Mouse (Mus musculus) MEL (cell line): ENCODE results near the gene Rhoa. TPM values are rescaled to one million over a fixed set of nuclear protein-coding genes. Genes with fewer than 3 reads are reported as not detected.
A peak's percentile ranks its signal among the peaks of the same experiment; 100 is the strongest.

Experiments
- DNase-seq: peaks from one replicate; pipeline ENCODE4 v3.0.0; 2011; ENCODE audit warnings: low read depth, low spot score
- H3K27ac ChIP-seq: 2 replicates; pipeline ENCODE4 v1.5.1; 2012; ENCODE audit warnings: low read depth, mild to moderate bottlenecking, control low read depth, low read length, moderate library complexity; ENCODE audit not compliant: control insufficient read depth
- H3K27me3 ChIP-seq, 2 experiments: fragments of 150-350 bp in 1 of 2; sonication (generic) in 1 of 2; 2 replicates each; pipeline ENCODE4 v1.6.1; 2012; ENCODE audit warnings: low read length in 2 of 2, mild to moderate bottlenecking in 2 of 2, improper control_type of control experiment in 1 of 2, moderate library complexity in 1 of 2; ENCODE audit not compliant: insufficient read depth in 2 of 2, control insufficient read depth in 1 of 2
- H3K36me3 ChIP-seq, 2 experiments: 2 replicates each; pipeline ENCODE4 v1.6.1; 2012 to 2014; ENCODE audit warnings: low read length in 2 of 2, improper control_type of control experiment in 1 of 2, inconsistent platforms in 1 of 2, mild to moderate bottlenecking in 1 of 2; ENCODE audit not compliant: insufficient read depth in 2 of 2, control insufficient read depth in 1 of 2
- H3K4me1 ChIP-seq, 2 experiments: fragments of 150-350 bp in 1 of 2; sonication (generic) in 1 of 2; 2 replicates each; pipeline ENCODE4 v1.6.1; 2012; ENCODE audit warnings: low read length in 2 of 2, improper control_type of control experiment in 1 of 2, mild to moderate bottlenecking in 1 of 2; ENCODE audit not compliant: insufficient read depth in 2 of 2, control insufficient read depth in 1 of 2
- H3K4me3 ChIP-seq, 2 experiments: fragments of 150-350 bp in 1 of 2; sonication (generic) in 1 of 2; 2 replicates each; pipeline ENCODE4 v1.5.1; 2012; ENCODE audit warnings: low read depth in 2 of 2, low read length in 2 of 2, mild to moderate bottlenecking in 2 of 2, moderate library complexity in 2 of 2, control low read depth in 1 of 2, improper control_type of control experiment in 1 of 2; ENCODE audit not compliant: control insufficient read depth in 1 of 2, insufficient read depth in 1 of 2
- H3K79me2 ChIP-seq: 2 replicates; pipeline ENCODE4 v1.6.1; 2012; ENCODE audit warnings: mild to moderate bottlenecking, low read length, moderate library complexity; ENCODE audit not compliant: control insufficient read depth, poor library complexity, insufficient read depth
- H3K9ac ChIP-seq: 2 replicates; pipeline ENCODE4 v1.6.1; 2012; ENCODE audit warnings: low read depth, mild to moderate bottlenecking, control low read depth, low read length, moderate library complexity; ENCODE audit not compliant: control insufficient read depth, poor library complexity, severe bottlenecking
- H3K9me3 ChIP-seq: fragments of 150-350 bp; sonication (generic); replicated peaks from 2 replicates; pipeline ENCODE4 v1.6.1; 2012; ENCODE audit warnings: mild to moderate bottlenecking, low read length, improper control_type of control experiment, moderate library complexity; ENCODE audit not compliant: insufficient read depth
- CHD1 ChIP-seq: IDR thresholded peaks from 2 replicates; pipeline ENCODE4 v1.6.1; 2012; ENCODE audit warnings: low read depth, mild to moderate bottlenecking, inconsistent platforms, low read length, improper control_type of control experiment
- CTCF ChIP-seq, 3 experiments: IDR thresholded peaks in 2 of 3; conservative IDR thresholded peaks in 1 of 3; 2 replicates each; pipeline ENCODE4 v1.5.1; 2011 to 2012; ENCODE audit warnings: low read length in 3 of 3, low read depth in 2 of 3, mild to moderate bottlenecking in 2 of 3, improper control_type of control experiment in 1 of 3, inconsistent platforms in 1 of 3, mixed read lengths in 1 of 3, moderate library complexity in 1 of 3; ENCODE audit not compliant: control insufficient read depth in 1 of 3, insufficient read depth in 1 of 3, poor library complexity in 1 of 3, severe bottlenecking in 1 of 3
- E2F4 ChIP-seq: IDR thresholded peaks from 2 replicates; pipeline ENCODE4 v1.6.1; 2011; ENCODE audit warnings: low read depth, low read length, improper control_type of control experiment, borderline replicate concordance
- ELF1 ChIP-seq: IDR thresholded peaks from 2 replicates; pipeline ENCODE4 v1.6.1; 2014; ENCODE audit warnings: low read depth, mild to moderate bottlenecking, inconsistent platforms, low read length, improper control_type of control experiment, moderate library complexity
- EP300 ChIP-seq, 2 experiments: IDR thresholded peaks; 2 replicates each; pipeline ENCODE4 v1.6.1; 2011; ENCODE audit warnings: improper control_type of control experiment in 2 of 2, low read length in 2 of 2, low read depth in 1 of 2, mild to moderate bottlenecking in 1 of 2
- ETS1 ChIP-seq: IDR thresholded peaks from 2 replicates; pipeline ENCODE4 v1.6.1; 2012; ENCODE audit warnings: low read depth, mild to moderate bottlenecking, inconsistent platforms, low read length, improper control_type of control experiment, moderate library complexity
- GATA1 ChIP-seq: IDR thresholded peaks from 2 replicates; pipeline ENCODE4 v1.6.1; 2011; ENCODE audit warnings: low read depth, low read length, improper control_type of control experiment
- HCFC1 ChIP-seq: IDR thresholded peaks from 2 replicates; pipeline ENCODE4 v1.6.1; 2012; ENCODE audit warnings: low read depth, mild to moderate bottlenecking, inconsistent platforms, low read length, improper control_type of control experiment, moderate library complexity
- MAFK ChIP-seq: IDR thresholded peaks from 2 replicates; pipeline ENCODE4 v1.6.1; 2011; ENCODE audit warnings: low read depth, mild to moderate bottlenecking, low read length, improper control_type of control experiment, borderline replicate concordance
- MAX ChIP-seq: IDR thresholded peaks from 2 replicates; pipeline ENCODE4 v1.6.1; 2011; ENCODE audit warnings: low read length, improper control_type of control experiment
- MAZ ChIP-seq: IDR thresholded peaks from 2 replicates; pipeline ENCODE4 v1.6.1; 2012; ENCODE audit warnings: low read depth, mild to moderate bottlenecking, inconsistent platforms, low read length, improper control_type of control experiment
- MEF2A ChIP-seq: IDR thresholded peaks from 2 replicates; pipeline ENCODE4 v1.6.1; 2014; ENCODE audit warnings: low read depth, mild to moderate bottlenecking, inconsistent platforms, low read length, improper control_type of control experiment; ENCODE audit not compliant: poor library complexity, insufficient replicate concordance, severe bottlenecking; ENCODE audit errors: extremely low read depth
- MXI1 ChIP-seq: IDR thresholded peaks from 2 replicates; pipeline ENCODE4 v1.6.1; 2011; ENCODE audit warnings: mild to moderate bottlenecking, low read depth, low read length, improper control_type of control experiment
- MYB ChIP-seq: IDR thresholded peaks from 2 replicates; pipeline ENCODE4 v1.6.1; 2011; ENCODE audit warnings: mild to moderate bottlenecking, low read depth, low read length, improper control_type of control experiment
- POLR2A ChIP-seq, 2 experiments: IDR thresholded peaks; 2 replicates each; pipeline ENCODE4 v1.6.1; 2011 to 2012; ENCODE audit warnings: low read length in 2 of 2, mild to moderate bottlenecking in 2 of 2, control low read depth in 1 of 2, improper control_type of control experiment in 1 of 2, low read depth in 1 of 2, moderate library complexity in 1 of 2; ENCODE audit not compliant: control insufficient read depth in 1 of 2, insufficient read depth in 1 of 2, poor library complexity in 1 of 2
- POLR2AphosphoS2 ChIP-seq: IDR thresholded peaks from 2 replicates; pipeline ENCODE4 v1.6.1; 2011; ENCODE audit warnings: low read length, improper control_type of control experiment
- POLR2AphosphoS5 ChIP-seq: IDR thresholded peaks from 2 replicates; pipeline ENCODE4 v1.6.1; 2012; ENCODE audit warnings: low read depth, borderline replicate concordance, mild to moderate bottlenecking, inconsistent platforms, low read length, moderate library complexity, mixed read lengths
- RAD21 ChIP-seq: IDR thresholded peaks from 2 replicates; pipeline ENCODE4 v1.6.1; 2011; ENCODE audit warnings: mild to moderate bottlenecking, low read depth, low read length, improper control_type of control experiment
- SIN3A ChIP-seq: IDR thresholded peaks from 2 replicates; pipeline ENCODE4 v1.6.1; 2012; ENCODE audit warnings: low read length, improper control_type of control experiment, inconsistent platforms
- UBTF ChIP-seq: IDR thresholded peaks from 2 replicates; pipeline ENCODE4 v1.6.1; 2012; ENCODE audit warnings: low read depth, mild to moderate bottlenecking, inconsistent platforms, low read length, improper control_type of control experiment, moderate library complexity, borderline replicate concordance; ENCODE audit not compliant: insufficient read depth
- USF2 ChIP-seq, 2 experiments: IDR thresholded peaks; 2 replicates each; pipeline ENCODE4 v1.6.1; 2011 to 2012; ENCODE audit warnings: improper control_type of control experiment in 2 of 2, low read length in 2 of 2, borderline replicate concordance in 1 of 2, inconsistent platforms in 1 of 2, low read depth in 1 of 2, mild to moderate bottlenecking in 1 of 2; ENCODE audit not compliant: insufficient read depth in 1 of 2
- ZC3H11A ChIP-seq: IDR thresholded peaks from 2 replicates; pipeline ENCODE4 v1.6.1; 2012; ENCODE audit warnings: low read depth, mild to moderate bottlenecking, inconsistent platforms, low read length, improper control_type of control experiment
- polyA plus RNA-seq, 2 experiments: library from polyadenylated mRNA; stranded (reverse) in 1 of 2; unstranded in 1 of 2; fragments of >175 nt in 1 of 2; fragments of >200 nt in 1 of 2; gene quantifications; 2 replicates each; pipeline versions ENCODE4 v1.2.1 to v1.2.4; 2012; ENCODE audit warnings: low replicate concordance in 2 of 2, low read depth in 1 of 2; ENCODE audit not compliant: insufficient read length in 2 of 2, insufficient read depth in 1 of 2, missing spikeins in 1 of 2
- total RNA-seq: library from RNA; depleted of rRNA; stranded (reverse); fragments of 300-350 nt; gene quantifications from 2 replicates; pipeline ENCODE4 v1.2.3, GENCODE M21; 2012

The Rhoa gene
- total and polyA plus RNA-seq, 3 experiments, result 80.9 to 241 TPM; not detected in 1

GRCm38 (mm10) chr9:108340258-108341138 is 34.6 kb downstream of the Rhoa start (continued):
- TF ChIP-seq ZC3H11A, result no peak
- peak; percentile 97 for TF ChIP-seq ETS1
- peak; percentile 57 for TF ChIP-seq MXI1
- peak; percentile 71; the same call in 1 of the 2 replicates for TF ChIP-seq ELF1
- TF ChIP-seq SIN3A, result peak; percentile 89
- no peak for TF ChIP-seq USF2 (IDR thresholded peaks at IDR 0.05; ENCODE audit: borderline replicate concordance in 1 of 2, insufficient read depth in 1 of 2, low read depth in 1 of 2, low read length in 2 of 2)
- TF ChIP-seq RAD21, result no peak
- TF ChIP-seq EP300 (IDR thresholded peaks at IDR 0.05; ENCODE audit: low read depth in 1 of 2, low read length in 2 of 2), result peak; percentile 98 to 99
- no peak for TF ChIP-seq CTCF (IDR thresholded peaks at IDR 0.05 in 2 of 3, conservative IDR thresholded peaks at IDR 0.05 in 1 of 3; ENCODE audit: control insufficient read depth in 1 of 3, insufficient read depth in 1 of 3, low read depth in 2 of 3, low read length in 3 of 3, poor library complexity in 1 of 3, severe bottlenecking in 1 of 3)
- TF ChIP-seq UBTF, result 0 out of 2 replicates have a peak, but pooled peaks have one; percentile 47
- TF ChIP-seq MAX, result peak; percentile 33; the same call in 1 of the 2 replicates
- no peak for TF ChIP-seq E2F4
- TF ChIP-seq MAZ, result peak; percentile 91
- peak; percentile 92 for TF ChIP-seq CHD1
- peak; percentile 75; the same call in 1 of the 2 replicates for TF ChIP-seq MEF2A
- peak; percentile 41 to 79; a peak in 3 of 4 replicates for TF ChIP-seq POLR2A (IDR thresholded peaks at IDR 0.05; ENCODE audit: control insufficient read depth in 1 of 2, insufficient read depth in 1 of 2, low read depth in 1 of 2, low read length in 2 of 2, poor library complexity in 1 of 2)
- peak; percentile 82 for TF ChIP-seq MAFK
- TF ChIP-seq GATA1, result peak; percentile 99
- TF ChIP-seq MYB, result peak; percentile 88
- TF ChIP-seq POLR2AphosphoS5, result peak; percentile 83
- TF ChIP-seq HCFC1, result peak; percentile 58; the same call in 1 of the 2 replicates

- peaks cover 17% of the 10 kb centered on the region for H3K79me2 ChIP-seq
- no peaks in the 10 kb centered on the region for H3K9me3 ChIP-seq
- H3K4me3 ChIP-seq, result peak overlapping the region; percentile 19 to 22
- H3K27me3 ChIP-seq, result no peaks in the 10 kb centered on the region
- TF ChIP-seq POLR2AphosphoS2 (0 out of 2 replicates have a peak, but pooled peaks have one; percentile 79), EP300 (IDR thresholded peaks at IDR 0.05; ENCODE audit: low read depth in 1 of 2, low read length in 2 of 2) (no peak)
- peak overlapping the region; percentile 63 for H3K9ac ChIP-seq
- H3K4me1 ChIP-seq, result peaks cover 25 to 54% of the 10 kb centered on the region in 2 experiments
- H3K27ac ChIP-seq, result peak overlapping the region; percentile 98
- DNase-seq, result no peak
- peaks cover 0 to 50% of the 10 kb centered on the region in 2 experiments; a peak in 2 of 4 replicates for H3K36me3 ChIP-seq
Observed at GRCm38 (mm10) chr9:108341139-108341475, 35.2 kb downstream of the Rhoa start.
